Mouse (Mus musculus) spleen, postnatal 4 days (tissue): ENCODE results near the gene Zfp511.

ENCODE experiments used
- DNase-seq, 2 experiments: peaks; one replicate each; pipeline ENCODE4 v3.0.0; 2022; ENCODE audit warnings: low spot score in 2 of 2

The Zfp511 gene

DNA sequence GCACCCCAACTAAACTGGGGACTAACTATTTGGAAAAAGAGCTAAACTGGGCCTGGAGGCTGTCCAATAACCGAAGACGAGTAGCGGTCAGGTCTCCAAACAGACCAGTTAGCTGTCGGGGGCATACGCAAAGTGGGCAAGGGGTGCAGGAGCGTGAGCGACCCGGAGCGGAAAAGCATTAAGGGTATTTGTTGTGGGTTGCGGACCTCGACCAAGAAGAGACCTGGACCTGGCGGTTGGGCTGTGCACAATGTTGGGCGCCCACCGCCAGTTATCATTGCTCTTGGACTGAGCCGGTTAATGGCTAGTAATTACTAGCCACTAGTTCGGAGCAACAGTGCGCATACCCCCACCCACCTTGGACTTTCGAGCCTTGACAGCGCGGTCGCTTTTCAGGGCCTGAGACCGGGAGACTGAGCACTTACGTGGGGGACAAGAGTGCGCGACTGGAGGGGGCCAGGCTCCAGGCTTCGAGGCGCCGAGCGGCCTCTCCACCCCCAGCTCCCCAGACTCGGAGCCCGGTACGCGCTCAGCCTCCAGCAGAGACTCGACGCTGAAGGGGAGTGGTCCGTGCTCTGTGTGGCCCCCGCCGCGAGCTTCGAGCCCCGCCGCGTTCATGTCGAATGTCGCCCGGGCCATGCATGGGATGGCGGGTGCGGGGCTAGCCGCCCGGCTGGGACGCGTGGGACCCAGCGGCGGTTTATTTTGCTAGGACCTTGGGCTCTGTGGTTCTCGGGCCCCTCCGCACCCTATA, 12.3 kb downstream of the Zfp511 start, which contains the start of gene Msx3:
Gene Msx3 (minus strand): TSS at position 729 of the 754 bp plus-strand sequence.
- DNase-seq, result no peak

GRCm38 (mm10) chr7:140049115-140049689, 13.0 kb downstream of the Zfp511 start:
- DNase-seq, result no peak

DNA sequence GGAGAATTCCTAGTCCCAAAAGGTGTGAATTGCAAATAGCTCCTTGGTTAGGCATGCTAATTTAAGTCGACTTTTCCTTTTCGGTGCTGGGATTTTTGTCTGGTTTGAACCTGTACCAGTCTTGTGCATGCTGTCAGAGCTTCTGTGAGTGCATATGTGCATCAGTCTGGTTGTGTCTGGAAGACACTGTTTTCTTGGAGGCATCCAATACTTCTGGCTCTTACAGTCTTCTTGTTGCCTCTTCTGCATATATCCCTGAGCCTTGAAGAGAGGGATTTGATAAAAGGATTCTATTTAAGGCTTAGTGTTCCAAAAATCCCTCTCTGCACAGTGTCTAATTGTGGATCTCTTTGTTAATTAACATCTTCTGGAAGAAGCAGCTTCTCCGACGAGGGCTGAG, 17.9 kb downstream of the Zfp511 start:
- no peak for DNase-seq

- DNase-seq, result no peak
Measured at GRCm38 (mm10) chr7:140057413-140058407, 21.5 kb downstream of the Zfp511 start.

DNA sequence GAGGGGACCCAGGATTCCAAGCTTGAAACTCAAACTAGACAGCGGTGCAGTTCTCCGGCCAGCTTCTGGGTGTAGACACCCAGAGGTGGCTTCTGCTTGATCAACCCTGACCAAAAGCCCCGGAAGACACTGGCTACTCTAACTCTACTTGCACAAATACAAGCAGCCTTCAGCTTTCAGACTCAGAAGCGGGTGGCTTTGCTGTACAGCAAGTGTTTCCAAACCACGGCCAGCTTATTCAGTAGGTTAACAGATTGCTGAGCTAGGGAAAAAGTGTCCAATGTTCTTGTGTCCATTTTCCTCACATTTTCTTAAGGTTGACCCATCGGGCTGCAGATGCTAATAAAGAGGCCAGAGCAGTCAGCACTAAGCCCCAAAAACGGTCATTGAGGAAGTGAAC, 22.3 kb downstream of the Zfp511 start:
- DNase-seq, result no peak

DNA sequence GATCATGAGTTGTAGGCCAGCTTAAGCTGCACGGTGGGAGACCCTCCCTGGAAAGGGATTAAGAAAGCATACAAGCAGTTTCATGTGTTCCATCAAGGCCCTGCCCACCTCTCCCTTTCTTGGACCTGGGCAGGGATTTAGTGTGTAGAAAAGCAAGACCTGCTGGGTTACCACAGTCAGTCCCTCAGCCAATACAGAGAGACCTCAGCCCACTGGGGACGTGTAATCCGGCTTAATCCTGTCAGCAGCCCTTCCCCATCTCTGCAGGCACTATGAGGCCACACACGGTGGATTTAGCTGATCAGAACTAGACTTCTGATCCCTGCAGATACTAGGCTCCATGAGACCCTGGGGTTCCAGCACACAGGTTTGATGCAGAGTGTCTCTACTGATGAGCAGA, 23.4 kb downstream of the Zfp511 start:
- DNase-seq, result no peak

- no peak for DNase-seq
Measured at GRCm38 (mm10) chr7:140060936-140061831, 25.0 kb downstream of the Zfp511 start.

- DNase-seq, result no peak
Measured at GRCm38 (mm10) chr7:140061832-140062130, 25.6 kb downstream of the Zfp511 start.

DNA sequence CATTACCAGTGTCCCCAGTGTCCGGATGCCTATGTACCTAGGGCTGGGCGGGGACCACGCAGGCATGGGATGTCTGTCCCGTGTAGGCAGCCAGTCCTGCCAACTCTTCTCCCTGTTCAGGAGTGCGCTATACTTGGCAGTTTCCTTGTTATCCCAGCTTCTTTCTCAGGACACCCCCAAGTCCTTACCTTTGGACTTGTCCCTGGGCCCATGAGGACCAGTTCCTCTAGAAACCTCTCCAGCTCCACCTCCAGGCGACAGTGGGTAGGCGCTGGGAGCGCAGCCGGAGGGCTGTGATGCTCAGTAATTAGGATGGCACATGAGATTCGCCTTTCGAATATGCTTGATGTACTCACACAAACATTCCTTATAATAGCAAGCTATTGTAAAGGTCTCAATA, 26.1 kb downstream of the Zfp511 start:
- DNase-seq, result no peak

DNA sequence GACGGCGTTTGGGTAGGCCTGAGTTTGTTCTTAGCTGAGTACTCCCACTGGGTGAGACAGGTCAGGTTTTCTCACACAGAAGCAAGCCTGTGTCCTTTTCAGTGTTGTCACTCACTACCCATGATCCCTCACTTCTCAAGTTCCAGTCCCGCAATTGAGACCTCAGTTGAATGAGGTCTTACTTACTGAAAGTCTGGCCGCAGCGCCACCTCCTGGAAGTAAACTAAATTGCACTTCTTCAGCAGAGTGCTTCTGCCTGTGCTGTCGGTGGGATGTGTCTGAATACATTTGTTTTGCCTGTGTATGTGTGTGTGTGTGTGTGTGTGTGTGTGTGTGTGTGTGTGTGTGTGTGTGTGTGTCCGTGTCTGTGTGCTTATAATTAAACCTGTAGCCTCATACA, 26.9 kb downstream of the Zfp511 start:
- DNase-seq, result peak; percentile 58 to 83

- DNase-seq, result no peak
Measured at GRCm38 (mm10) chr7:140067397-140067796, 31.2 kb downstream of the Zfp511 start.

GRCm38 (mm10) chr7:140070042-140070711, 34.0 kb downstream of the Zfp511 start:
- DNase-seq, result peak in 1 of 2 experiments; percentile 58

GRCm38 (mm10) chr7:140077698-140078097, 41.5 kb downstream of the Zfp511 start:
- DNase-seq, result no peak

DNA sequence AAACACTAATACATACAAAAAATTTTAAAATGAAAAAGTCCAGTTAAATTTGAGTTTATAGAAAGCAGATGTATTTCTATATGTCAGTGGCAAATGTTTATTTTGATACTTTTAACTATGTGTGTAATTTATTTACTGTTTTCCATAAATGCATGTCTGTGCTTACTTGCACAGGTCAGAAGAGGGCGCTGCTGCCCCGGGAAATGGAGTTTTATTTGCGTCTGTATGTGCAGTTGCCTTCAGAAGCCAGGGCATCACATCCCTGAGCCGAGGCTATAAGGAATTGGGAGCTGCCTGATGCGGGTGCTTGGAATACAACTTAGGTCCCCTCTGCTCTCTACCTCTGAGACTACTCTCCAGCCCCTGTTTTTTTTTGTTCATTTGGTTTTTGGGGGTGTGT, 42.5 kb downstream of the Zfp511 start:
- peak; percentile 39 to 72 for DNase-seq

DNA sequence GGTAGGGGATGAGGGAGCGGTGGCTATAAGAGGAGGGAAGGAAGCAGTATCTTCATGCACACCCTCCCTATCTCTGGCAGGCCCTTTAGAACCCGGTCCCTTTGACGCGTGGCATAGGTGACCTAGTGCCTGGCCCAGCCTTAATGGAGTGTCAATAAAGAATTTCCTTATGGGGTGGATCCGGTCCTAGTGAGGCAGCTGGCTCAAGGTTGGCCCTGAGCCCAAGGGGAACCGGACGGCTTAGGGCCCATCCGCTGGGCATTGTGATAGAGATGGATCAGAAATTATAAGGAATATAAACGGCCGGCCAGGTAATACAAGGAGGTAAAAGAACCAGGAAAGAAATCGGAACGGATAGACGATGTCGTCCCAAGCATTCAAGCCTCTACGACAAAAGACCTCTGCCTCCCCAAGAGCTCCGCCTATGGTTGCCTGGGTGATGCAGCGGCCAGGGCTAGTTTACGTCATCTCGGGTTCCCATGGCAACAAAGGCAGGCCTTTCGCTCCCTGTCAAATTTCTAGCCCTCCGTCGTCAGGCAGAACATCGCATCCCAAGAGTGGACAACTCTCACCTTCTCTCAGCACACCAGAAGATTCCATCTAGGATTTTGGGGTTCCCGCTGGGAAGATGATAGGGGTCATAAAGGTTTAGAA, 44.4 kb downstream of the Zfp511 start:
- peak in 1 of 2 experiments; percentile 63 for DNase-seq

DNA sequence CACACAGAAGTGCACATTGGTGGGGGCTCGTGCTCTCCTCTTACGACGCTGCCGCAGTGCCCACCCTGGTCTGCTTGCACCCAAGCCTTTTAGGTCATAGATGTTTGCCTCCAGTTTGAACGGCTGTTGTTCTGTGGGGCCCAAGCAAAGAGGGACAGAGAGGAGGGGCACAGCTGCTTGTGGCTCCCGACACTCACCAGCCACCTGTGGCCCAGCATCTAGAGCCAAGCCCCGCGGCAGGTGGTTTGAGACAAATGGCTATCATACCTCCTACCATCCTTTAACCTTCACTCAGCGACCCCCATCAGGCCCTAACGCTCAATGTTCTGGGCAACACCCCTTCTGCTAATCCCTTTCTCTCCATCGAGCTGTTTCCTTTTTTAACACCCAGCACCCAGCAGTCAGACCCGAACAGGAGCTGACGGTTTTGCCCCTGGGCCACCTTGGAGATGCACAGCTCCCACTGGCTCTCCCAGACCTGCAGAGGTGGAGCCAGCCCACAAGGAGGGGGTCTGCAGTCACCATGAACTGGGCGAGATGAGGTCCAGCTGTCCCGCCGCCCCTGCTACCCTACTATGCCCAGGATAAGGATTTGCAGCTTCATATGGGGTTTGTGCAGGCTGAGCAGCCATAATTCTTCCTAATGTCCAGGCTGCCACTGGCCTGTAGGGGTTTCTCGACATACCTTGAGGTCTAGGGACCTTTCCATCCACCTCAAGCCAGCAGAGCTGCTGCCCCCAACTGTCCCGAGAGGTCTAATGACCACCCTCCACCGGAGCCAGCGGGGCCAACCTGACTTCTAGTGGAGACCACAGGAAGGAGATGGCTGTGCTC, 45.4 kb downstream of the Zfp511 start:
- DNase-seq, result peak in 1 of 2 experiments; percentile 60

- peak in 1 of 2 experiments; percentile 63 for DNase-seq
Measured at GRCm38 (mm10) chr7:140082242-140082678, 46.1 kb downstream of the Zfp511 start, which contains the start of gene Caly. Gene Caly (minus strand): TSS chr7:140082548.
